Mouse (Mus musculus): Measurements from ENCODE around the gene Nr2c2. TPM values are rescaled to one million over a fixed set of nuclear protein-coding genes. Genes with fewer than 3 reads are reported as not detected.
"Not testable (repeated sequence)": the region's sequence is repeated elsewhere in the genome, so short reads cannot be mapped to it uniquely, and the experiment has no call there.

The Nr2c2 gene
- polyA plus RNA-seq, 1 experiment from 2014 or later, result 30.4 TPM

GRCm38 (mm10) chr6:92084932-92085331, 6.3 kb upstream of the Nr2c2 start:
- Histone ChIP-seq H3K9me3 (no peaks in the 10 kb centered on the region), H3K27ac (no peak overlapping the region), H3K4me1 (no peaks in the 10 kb centered on the region), H3K9ac (no peak overlapping the region), H3K27me3 (replicated peaks) (no peaks in the 10 kb centered on the region), H3K4me3 (no peak overlapping the region), H3K4me2 (replicated peaks) (no peak overlapping the region), H3K36me3 (no peaks in the 10 kb centered on the region)
- 82% methylated on average over 3 of the region's 3 CpGs for WGBS
- ATAC-seq (ENCODE audit: low FRiP score, low read depth), result no peak

GRCm38 (mm10) chr6:92089141-92089540, 2.0 kb upstream of the Nr2c2 start:
- not testable (repeated sequence) for H3K9ac ChIP-seq
- WGBS, result 87% methylated on average over 7 of the region's 7 CpGs

GRCm38 (mm10) chr6:92089982-92090381, 1.2 kb upstream of the Nr2c2 start:
- H3K4me3 ChIP-seq, result no peak overlapping the region
- H3K27me3 ChIP-seq (replicated peaks), result no peaks in the 10 kb centered on the region
- no peak for ATAC-seq (ENCODE audit: low FRiP score, low read depth)
- no peaks in the 10 kb centered on the region for H3K36me3 ChIP-seq
- H3K4me1 ChIP-seq, result peaks cover 15% of the 10 kb centered on the region
- no peaks in the 10 kb centered on the region for H3K9me3 ChIP-seq
- WGBS, result 92% methylated on average over 4 of the region's 4 CpGs
- no peak overlapping the region for H3K27ac ChIP-seq
- peak overlapping the region; percentile 78 for H3K4me2 ChIP-seq (replicated peaks)
- no peak overlapping the region for H3K9ac ChIP-seq

More at GRCm38 (mm10) chr6:92089141-92089540, 2.0 kb upstream of the Nr2c2 start:
- H3K27me3 ChIP-seq (replicated peaks); H3K9me3 ChIP-seq; ATAC-seq (ENCODE audit: low FRiP score, low read depth); H3K36me3 ChIP-seq; H3K4me3 ChIP-seq; H3K27ac ChIP-seq; H3K4me2 ChIP-seq (replicated peaks): not testable (repeated sequence)
- peaks cover 10% of the 10 kb centered on the region for H3K4me1 ChIP-seq

GRCm38 (mm10) chr6:92090497-92090896, 693 bp upstream of the Nr2c2 start:
- H3K9ac ChIP-seq, result peak overlapping the region; percentile 96
- H3K27me3 ChIP-seq (replicated peaks), result no peaks in the 10 kb centered on the region
- ATAC-seq (ENCODE audit: low FRiP score, low read depth), result no peak
- peak overlapping the region; percentile 98 for H3K4me3 ChIP-seq
- H3K4me1 ChIP-seq, result peaks cover 15% of the 10 kb centered on the region
- no peaks in the 10 kb centered on the region for H3K36me3 ChIP-seq
- WGBS, result 2% methylated on average over 4 of the region's 4 CpGs
- peak overlapping the region; percentile 99 for H3K27ac ChIP-seq
- no peaks in the 10 kb centered on the region for H3K9me3 ChIP-seq
- H3K4me2 ChIP-seq (replicated peaks), result peak overlapping the region; percentile 78

GRCm38 (mm10) chr6:92091767-92092489, 738 bp downstream of the Nr2c2 start:
- H3K36me3 ChIP-seq, result no peaks in the 10 kb centered on the region
- peaks cover 15% of the 10 kb centered on the region for H3K4me1 ChIP-seq
- H3K9me3 ChIP-seq, result no peaks in the 10 kb centered on the region
- H3K4me3 ChIP-seq, result peak overlapping the region; percentile 98
- peak; percentile 99 for ATAC-seq (ENCODE audit: low FRiP score, low read depth)
- WGBS, result under 1% methylated on average over 67 of the region's 81 CpGs
- H3K27me3 ChIP-seq (replicated peaks), result no peaks in the 10 kb centered on the region
- peak overlapping the region; percentile 78 for H3K4me2 ChIP-seq (replicated peaks)
- H3K27ac ChIP-seq, result peak overlapping the region; percentile 99
- H3K9ac ChIP-seq, result peak overlapping the region; percentile 96

- 30% methylated on average over 3 of the region's 3 CpGs for WGBS
- Histone ChIP-seq H3K9me3 (no peaks in the 10 kb centered on the region), H3K27me3 (replicated peaks) (no peaks in the 10 kb centered on the region), H3K36me3 (no peaks in the 10 kb centered on the region), H3K27ac (peak overlapping the region; percentile 99), H3K4me3 (peak overlapping the region; percentile 98), H3K4me1 (peaks cover 15% of the 10 kb centered on the region), H3K9ac (peak overlapping the region; percentile 96), H3K4me2 (replicated peaks) (peak overlapping the region; percentile 78)
- no peak for ATAC-seq (ENCODE audit: low FRiP score, low read depth)
Observed at GRCm38 (mm10) chr6:92092737-92093136, 1.5 kb downstream of the Nr2c2 start.

- no peak overlapping the region for H3K4me3 ChIP-seq
- no peak for ATAC-seq (ENCODE audit: low FRiP score, low read depth)
- peaks cover 15% of the 10 kb centered on the region for H3K4me1 ChIP-seq
- WGBS, result 93% methylated on average over 2 of the region's 2 CpGs
- no peaks in the 10 kb centered on the region for H3K9me3 ChIP-seq
- no peaks in the 10 kb centered on the region for H3K27me3 ChIP-seq (replicated peaks)
- no peaks in the 10 kb centered on the region for H3K36me3 ChIP-seq
- H3K27ac ChIP-seq, result no peak overlapping the region
- H3K4me2 ChIP-seq (replicated peaks), result no peak overlapping the region
- no peak overlapping the region for H3K9ac ChIP-seq
Observed at GRCm38 (mm10) chr6:92093869-92094268, 2.7 kb downstream of the Nr2c2 start.

- no peak overlapping the region for H3K27ac ChIP-seq
- no peaks in the 10 kb centered on the region for H3K36me3 ChIP-seq
- H3K9ac ChIP-seq, result no peak overlapping the region
- no peaks in the 10 kb centered on the region for H3K9me3 ChIP-seq
- H3K4me2 ChIP-seq (replicated peaks), result no peak overlapping the region
- peaks cover 3% of the 10 kb centered on the region for H3K4me1 ChIP-seq
- no peaks in the 10 kb centered on the region for H3K27me3 ChIP-seq (replicated peaks)
- no peak overlapping the region for H3K4me3 ChIP-seq
- no peak for ATAC-seq (ENCODE audit: low FRiP score, low read depth)
- 82% methylated on average over 2 of the region's 2 CpGs for WGBS
Observed at GRCm38 (mm10) chr6:92100679-92101360, 9.6 kb downstream of the Nr2c2 start.

- no peaks in the 10 kb centered on the region for H3K4me1 ChIP-seq
- H3K9me3 ChIP-seq, result no peaks in the 10 kb centered on the region
- no peak overlapping the region for H3K27ac ChIP-seq
- H3K36me3 ChIP-seq, result 0 out of 2 replicates have a peak, but pooled peaks cover 5% of the 10 kb centered on the region
- no peak overlapping the region for H3K4me3 ChIP-seq
- no peak for ATAC-seq (ENCODE audit: low FRiP score, low read depth)
- H3K4me2 ChIP-seq (replicated peaks), result no peak overlapping the region
- no peak overlapping the region for H3K9ac ChIP-seq
- H3K27me3 ChIP-seq (replicated peaks), result no peaks in the 10 kb centered on the region
Observed at GRCm38 (mm10) chr6:92124547-92124946, 33.4 kb downstream of the Nr2c2 start.

- no peak for ATAC-seq (ENCODE audit: low FRiP score, low read depth)
- WGBS, result 98% methylated on average over 1 of the region's 1 CpGs
- 0 out of 2 replicates have a peak, but pooled peaks cover 5% of the 10 kb centered on the region for H3K36me3 ChIP-seq
- H3K27me3 ChIP-seq (replicated peaks), result no peaks in the 10 kb centered on the region
- no peak overlapping the region for H3K27ac ChIP-seq
- no peak overlapping the region for H3K4me3 ChIP-seq
- no peak overlapping the region for H3K4me2 ChIP-seq (replicated peaks)
- no peaks in the 10 kb centered on the region for H3K9me3 ChIP-seq
- H3K4me1 ChIP-seq, result no peaks in the 10 kb centered on the region
- no peak overlapping the region for H3K9ac ChIP-seq
Observed at GRCm38 (mm10) chr6:92126861-92127468, 35.8 kb downstream of the Nr2c2 start.

- Histone ChIP-seq H3K27ac (no peak overlapping the region), H3K36me3 (no peaks in the 10 kb centered on the region), H3K9ac (no peak overlapping the region), H3K4me2 (replicated peaks) (no peak overlapping the region), H3K27me3 (replicated peaks) (no peaks in the 10 kb centered on the region), H3K9me3 (no peaks in the 10 kb centered on the region), H3K4me1 (no peaks in the 10 kb centered on the region; the same call in 1 of the 2 replicates), H3K4me3 (no peak overlapping the region)
- 95% methylated on average over 1 of the region's 1 CpGs for WGBS
- no peak for ATAC-seq (ENCODE audit: low FRiP score, low read depth)
Observed at GRCm38 (mm10) chr6:92131456-92131855, 40.3 kb downstream of the Nr2c2 start.

Measured in neural tube, embryonic 12.5 days (tissue).